Mouse (Mus musculus): ENCODE measurements around the gene Aars. TPM values are rescaled to one million over a fixed set of nuclear protein-coding genes. Genes with fewer than 3 reads are reported as not detected.
"Not testable (repeated sequence)": the region's sequence is repeated elsewhere in the genome, so short reads cannot be mapped to it uniquely, and the experiment has no call there.

Gene Aars
- polyA plus RNA-seq (2015; fragmentation: Nextera tagmentation; extraction: Ambion mirVana) = 54.2 and 54.8 TPM in 2 replicates

- H3K27me3 ChIP-seq = peaks cover 6% of the 10 kb centered on the region
- H3K9me3 ChIP-seq = no peaks in the 10 kb centered on the region
- WGBS = 95% methylated on average over 7 of the region's 7 CpGs
- peak within 1 kb of the TSS; percentile 74 for H3K4me2 ChIP-seq
- H3K27ac ChIP-seq = peak within 1 kb of the TSS; percentile 68; the same call in 1 of the 2 replicates
- peaks cover 15% of the 10 kb centered on the region for H3K4me1 ChIP-seq
- no peak for ATAC-seq (ENCODE audit: insufficient number of reproducible peaks, insufficient read depth, low FRiP score, low TSS enrichment, low read depth)
- H3K4me3 ChIP-seq = peak within 1 kb of the TSS; percentile 77
- H3K36me3 ChIP-seq = peaks cover 15% of the 10 kb centered on the region
- H3K9ac ChIP-seq = peak within 1 kb of the TSS; percentile 80
Observed at GRCm38 (mm10) chr8:111032916-111033315, at the start of gene Aars. TSS of gene Aars (plus strand) at chr8:111033144.

DNA sequence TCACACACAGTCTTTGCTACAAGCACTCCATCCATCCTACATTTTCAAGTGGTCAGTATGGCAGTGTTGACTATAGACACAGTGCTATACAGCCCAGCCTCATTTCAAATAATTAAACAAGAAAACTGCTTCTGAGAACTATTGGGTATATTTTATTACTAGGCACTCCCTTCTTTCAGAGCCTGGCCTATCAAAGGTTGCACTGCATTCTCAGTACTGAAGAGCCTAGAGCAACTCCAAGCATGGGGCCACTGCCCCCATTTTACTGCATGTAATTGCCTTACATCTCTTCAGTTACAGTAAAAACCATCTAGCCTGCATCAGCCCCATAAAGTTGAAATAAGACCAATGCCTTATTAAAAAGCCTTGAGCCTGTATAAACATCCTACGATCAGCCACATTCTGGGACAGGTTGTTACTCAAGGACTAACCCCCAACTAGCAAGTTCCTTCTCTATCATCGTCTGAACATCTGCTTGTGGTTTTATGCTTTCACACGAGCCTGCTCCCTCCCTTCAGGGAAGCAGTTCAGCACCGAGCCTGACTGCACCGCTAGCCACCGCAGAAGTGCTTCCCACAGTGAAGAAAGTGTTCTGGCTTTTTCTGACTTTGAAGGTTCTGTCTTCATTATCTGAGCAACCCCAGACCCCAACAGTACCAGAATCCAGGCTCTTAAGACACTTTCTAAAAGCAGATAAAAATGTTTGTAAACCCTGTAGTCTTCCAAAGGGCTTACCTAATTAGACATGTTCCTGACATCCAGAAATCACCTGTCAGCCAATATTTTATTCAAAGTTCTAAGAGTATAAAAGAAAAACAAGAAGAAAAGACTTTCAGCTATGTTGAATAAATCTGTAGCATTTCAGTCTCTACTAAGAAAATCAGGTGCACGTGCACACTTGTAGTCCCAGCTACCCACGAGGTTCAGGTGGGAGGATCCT is 44.9 kb upstream of the Aars start:
- Histone ChIP-seq H3K9ac (no peak overlapping the region), H3K27ac (no peak overlapping the region), H3K9me3 (no peaks in the 10 kb centered on the region), H3K4me3 (no peak overlapping the region), H3K4me1 (no peaks in the 10 kb centered on the region), H3K27me3 (no peaks in the 10 kb centered on the region), H3K36me3 (peaks cover 92% of the 10 kb centered on the region), H3K4me2 (no peak overlapping the region)
- 71% methylated on average over 8 of the region's 8 CpGs for WGBS
- no peak for ATAC-seq (ENCODE audit: insufficient number of reproducible peaks, insufficient read depth, low FRiP score, low TSS enrichment, low read depth)

DNA sequence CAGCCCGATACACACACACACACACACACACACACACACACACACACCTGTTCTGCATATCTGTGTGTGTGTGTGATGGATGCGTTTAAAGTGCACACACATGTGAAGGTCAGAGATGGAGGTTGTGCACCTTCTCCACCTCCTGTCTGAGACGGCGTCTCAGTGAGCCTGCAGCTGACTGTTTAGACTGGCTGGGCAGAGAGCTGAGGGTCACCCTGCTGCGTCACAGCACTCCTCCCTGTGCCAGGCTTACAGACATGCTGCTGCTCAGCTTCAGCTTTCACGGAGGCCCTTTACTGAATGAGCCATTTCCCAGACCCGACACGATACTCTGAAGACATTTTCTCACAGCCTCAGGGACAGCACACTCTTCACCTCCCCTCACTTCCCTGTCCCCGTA is 42.9 kb upstream of the Aars start:
- ATAC-seq (ENCODE audit: insufficient number of reproducible peaks, insufficient read depth, low FRiP score, low TSS enrichment, low read depth) = no peak
- H3K4me2 ChIP-seq = no peak overlapping the region
- H3K27ac ChIP-seq = no peak overlapping the region
- H3K4me3 ChIP-seq = no peak overlapping the region
- H3K9me3 ChIP-seq = no peaks in the 10 kb centered on the region
- H3K4me1 ChIP-seq = no peaks in the 10 kb centered on the region
- 91% methylated on average over 9 of the region's 9 CpGs for WGBS
- H3K27me3 ChIP-seq = no peaks in the 10 kb centered on the region
- peaks cover 80% of the 10 kb centered on the region for H3K36me3 ChIP-seq
- no peak overlapping the region for H3K9ac ChIP-seq

DNA sequence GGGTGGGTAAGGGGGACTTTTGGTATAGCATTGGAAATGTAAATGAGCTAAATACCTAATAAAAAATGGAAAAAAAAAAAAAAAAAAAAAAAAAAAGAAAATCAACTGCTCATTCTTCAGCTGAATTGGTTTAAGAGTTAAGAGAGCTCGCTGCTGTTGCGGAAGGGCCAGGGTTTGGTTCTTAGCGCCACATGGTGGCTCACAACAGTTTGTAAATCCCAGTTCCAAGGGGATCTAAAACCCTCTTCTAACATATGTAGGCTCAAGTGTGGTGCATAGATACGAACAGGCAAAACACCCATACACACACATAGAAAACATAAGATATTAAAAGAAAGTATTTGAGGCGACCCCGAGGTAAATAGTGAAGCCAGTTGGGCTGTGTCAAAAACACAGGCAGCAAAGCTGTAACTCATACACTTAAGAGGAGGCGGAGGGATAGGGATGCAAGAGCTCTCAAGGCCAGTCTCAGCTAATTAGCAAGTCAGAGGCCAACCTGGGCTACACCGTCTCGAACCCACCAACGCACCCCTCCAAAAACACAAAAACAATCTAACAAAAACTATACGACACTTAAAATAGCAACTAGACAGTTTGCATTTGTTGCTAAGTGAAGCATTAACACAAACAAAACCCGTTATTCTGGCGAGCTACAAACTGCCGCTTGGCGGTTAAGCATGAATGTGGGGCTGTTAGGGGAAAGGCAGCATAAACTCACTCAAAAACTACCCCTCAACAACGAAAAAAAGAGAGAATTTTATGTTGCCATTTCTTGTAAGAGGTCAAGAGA is 36.1 kb upstream of the Aars start:
- Histone ChIP-seq H3K4me3 (peak overlapping the region; percentile 93), H3K4me2 (peak overlapping the region; percentile 85), H3K9ac (peak overlapping the region; percentile 92), H3K27ac (peak overlapping the region; percentile 86), H3K36me3 (peaks cover 20% of the 10 kb centered on the region), H3K4me1 (peaks cover 5% of the 10 kb centered on the region; the same call in 1 of the 2 replicates), H3K27me3 (no peaks in the 10 kb centered on the region), H3K9me3 (no peaks in the 10 kb centered on the region)
- WGBS = 37% methylated on average over 16 of the region's 16 CpGs
- ATAC-seq (ENCODE audit: insufficient number of reproducible peaks, insufficient read depth, low FRiP score, low TSS enrichment, low read depth) = no peak

GRCm38 (mm10) chr8:110997547-110998531 is 35.1 kb upstream of the Aars start, which contains the start of gene Ddx19a:
TSS of gene Ddx19a (minus strand) at chr8:110997800.
- ATAC-seq (ENCODE audit: insufficient number of reproducible peaks, insufficient read depth, low FRiP score, low TSS enrichment, low read depth) = peak; percentile 82
- Histone ChIP-seq H3K9ac (peak within 1 kb of the TSS; percentile 92), H3K27ac (peak within 1 kb of the TSS; percentile 86), H3K9me3 (no peaks in the 10 kb centered on the region), H3K36me3 (peaks cover 14% of the 10 kb centered on the region), H3K4me2 (peak within 1 kb of the TSS; percentile 85), H3K4me1 (peaks cover 5% of the 10 kb centered on the region; the same call in 1 of the 2 replicates), H3K27me3 (no peaks in the 10 kb centered on the region), H3K4me3 (peak within 1 kb of the TSS; percentile 93)
- 3% methylated on average over 58 of the region's 58 CpGs for WGBS

DNA sequence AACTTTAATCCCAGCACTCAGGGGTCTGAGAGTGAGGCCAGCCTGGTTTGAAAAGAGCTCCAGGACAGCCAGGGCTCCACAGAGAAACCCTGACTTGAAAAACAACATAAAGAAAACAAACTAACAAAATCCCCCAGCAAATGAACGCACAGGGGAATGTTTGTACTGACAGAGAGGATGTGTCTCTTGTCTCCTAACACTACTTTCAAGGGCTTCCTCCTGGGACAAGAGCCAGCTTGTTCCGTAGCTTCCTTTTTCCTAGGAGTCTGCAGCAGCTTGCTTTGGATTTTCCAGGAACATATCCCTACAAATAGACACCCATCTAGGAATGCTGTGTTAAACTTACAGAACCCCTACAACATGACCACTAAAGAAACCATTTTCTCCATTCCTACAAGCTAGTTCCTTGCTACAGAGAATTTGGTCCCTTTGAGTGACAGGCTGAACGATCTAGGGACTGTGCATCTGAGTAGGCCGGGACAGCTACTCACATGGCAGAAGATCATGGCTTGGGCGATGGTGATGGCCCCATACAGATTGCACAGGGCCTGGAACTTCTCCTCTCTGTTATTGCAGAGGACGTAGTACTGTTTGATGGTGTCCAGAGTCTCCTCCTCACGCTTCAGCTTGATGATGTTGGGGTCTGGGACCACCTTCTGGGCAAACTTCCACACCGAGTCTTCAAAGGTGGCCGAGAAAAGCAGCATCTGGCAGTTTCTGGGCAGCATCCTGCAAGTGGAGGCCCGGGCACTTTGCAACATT is 22.5 kb upstream of the Aars start:
- not testable (repeated sequence) for H3K9ac ChIP-seq; H3K4me1 ChIP-seq; H3K9me3 ChIP-seq; H3K4me2 ChIP-seq; H3K27me3 ChIP-seq; ATAC-seq (ENCODE audit: insufficient number of reproducible peaks, insufficient read depth, low FRiP score, low TSS enrichment, low read depth); H3K27ac ChIP-seq; H3K4me3 ChIP-seq
- WGBS = 89% methylated on average over 9 of the region's 10 CpGs
- peaks cover 46% of the 10 kb centered on the region for H3K36me3 ChIP-seq

GRCm38 (mm10) chr8:111026609-111027008 is 6.3 kb upstream of the Aars start:
- H3K4me3 ChIP-seq; H3K27me3 ChIP-seq; H3K27ac ChIP-seq; H3K9ac ChIP-seq; H3K36me3 ChIP-seq; ATAC-seq (ENCODE audit: insufficient number of reproducible peaks, insufficient read depth, low FRiP score, low TSS enrichment, low read depth); H3K4me1 ChIP-seq; H3K4me2 ChIP-seq; H3K9me3 ChIP-seq: not testable (repeated sequence)
- WGBS = 85% methylated on average over 2 of the region's 2 CpGs

DNA sequence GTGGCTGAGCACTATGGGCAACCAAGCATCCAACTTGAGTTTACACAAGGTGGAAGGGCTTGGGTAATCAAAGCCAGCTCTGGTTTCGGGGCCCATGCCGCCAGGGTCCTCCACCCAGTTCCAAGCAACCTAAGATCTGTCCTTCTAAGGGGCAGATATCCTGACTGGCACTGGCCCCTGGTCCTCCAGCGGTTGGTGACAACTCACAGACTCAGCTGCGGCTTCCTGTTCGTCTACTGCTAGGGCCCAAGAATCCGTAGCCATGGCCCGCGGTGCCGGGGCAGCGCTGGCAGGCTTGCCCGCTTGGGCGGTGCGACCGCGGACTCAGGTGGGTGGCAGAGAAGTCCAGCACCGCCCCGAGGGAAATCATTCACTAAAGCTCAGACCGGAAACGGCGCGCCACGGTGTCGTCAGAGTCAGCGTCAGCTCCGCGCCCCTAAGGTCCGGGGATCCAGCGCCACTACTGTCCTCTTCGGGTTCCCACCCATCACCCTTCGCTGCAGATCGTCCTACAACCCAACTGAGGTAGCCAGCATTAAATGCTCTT is 5.5 kb upstream of the Aars start:
- WGBS = under 1% methylated on average over 31 of the region's 31 CpGs
- ATAC-seq (ENCODE audit: insufficient number of reproducible peaks, insufficient read depth, low FRiP score, low TSS enrichment, low read depth) = peak; percentile 82; the same call in 1 of the 2 replicates

GRCm38 (mm10) chr8:111029589-111029988 is 3.4 kb upstream of the Aars start:
- Histone ChIP-seq H3K4me2 (no peak overlapping the region), H3K27ac (no peak overlapping the region), H3K27me3 (peaks cover 6% of the 10 kb centered on the region)

More for the DNA sequence above, 5.5 kb upstream of the Aars start:
- Histone ChIP-seq H3K4me3 (peak overlapping the region; percentile 80), H3K4me2 (peak overlapping the region; percentile 72), H3K27me3 (peaks cover 6% of the 10 kb centered on the region), H3K9me3 (no peaks in the 10 kb centered on the region), H3K36me3 (no peaks in the 10 kb centered on the region), H3K4me1 (no peaks in the 10 kb centered on the region), H3K9ac (peak overlapping the region; percentile 85), H3K27ac (no peak overlapping the region)

GRCm38 (mm10) chr8:111030045-111030444 is 2.9 kb upstream of the Aars start:
- H3K4me2 ChIP-seq = no peak overlapping the region
- H3K9ac ChIP-seq = no peak overlapping the region
- no peaks in the 10 kb centered on the region for H3K9me3 ChIP-seq
- H3K4me3 ChIP-seq = no peak overlapping the region
- no peaks in the 10 kb centered on the region for H3K36me3 ChIP-seq
- no peak overlapping the region for H3K27ac ChIP-seq
- WGBS = 75% methylated on average over 6 of the region's 6 CpGs
- no peak for ATAC-seq (ENCODE audit: insufficient number of reproducible peaks, insufficient read depth, low FRiP score, low TSS enrichment, low read depth)
- peaks cover 6% of the 10 kb centered on the region for H3K27me3 ChIP-seq
- H3K4me1 ChIP-seq = peaks cover 8% of the 10 kb centered on the region

More at GRCm38 (mm10) chr8:111029589-111029988, 3.4 kb upstream of the Aars start:
- no peak for ATAC-seq (ENCODE audit: insufficient number of reproducible peaks, insufficient read depth, low FRiP score, low TSS enrichment, low read depth)
- 57% methylated on average over 4 of the region's 4 CpGs for WGBS
- Histone ChIP-seq H3K9ac (no peak overlapping the region), H3K4me1 (peaks cover 4% of the 10 kb centered on the region), H3K36me3 (no peaks in the 10 kb centered on the region), H3K4me3 (no peak overlapping the region), H3K9me3 (no peaks in the 10 kb centered on the region)

All from embryonic facial prominence, embryonic 13.5 days (tissue).